Mouse (Mus musculus) liver, adult 2 months (tissue): ENCODE measurements around the gene Emilin2. TPM values are rescaled to one million over a fixed set of nuclear protein-coding genes. Genes with fewer than 3 reads are reported as not detected.

Source experiments
- DNase-seq: peaks from one replicate; pipeline ENCODE4 v3.0.0-alpha.2; 2011; ENCODE audit warnings: low read depth, low spot score; ENCODE audit errors: extremely low read depth
- H3K27ac ChIP-seq: fragments of 200-500 bp; replicated peaks from 2 replicates; pipeline ENCODE4 v1.5.1; 2012; ENCODE audit warnings: low read depth, mild to moderate bottlenecking, control low read depth, inconsistent platforms, low read length; ENCODE audit not compliant: insufficient read depth
- H3K27me3 ChIP-seq: fragments of 200-500 bp; 2 replicates; pipeline ENCODE4 v1.6.1; 2012; ENCODE audit warnings: mild to moderate bottlenecking, moderate library complexity, low read length, inconsistent platforms; ENCODE audit not compliant: control insufficient read depth, insufficient read depth
- H3K36me3 ChIP-seq: fragments of 200-500 bp; 2 replicates; pipeline ENCODE4 v1.6.1; 2012; ENCODE audit warnings: low read length, inconsistent platforms; ENCODE audit not compliant: control insufficient read depth, insufficient read depth
- H3K4me1 ChIP-seq: fragments of 200-500 bp; 2 replicates; pipeline ENCODE4 v1.6.1; 2011; ENCODE audit warnings: low read length; ENCODE audit not compliant: control insufficient read depth, insufficient read depth
- H3K4me3 ChIP-seq: fragments of 200-500 bp; 2 replicates; pipeline ENCODE4 v1.5.1; 2011; ENCODE audit warnings: low read depth, mild to moderate bottlenecking, control low read depth, low read length, moderate library complexity; ENCODE audit not compliant: insufficient read depth
- H3K79me2 ChIP-seq: fragments of 200-500 bp; 2 replicates; pipeline ENCODE4 v1.6.1; 2012; ENCODE audit warnings: inconsistent platforms, mild to moderate bottlenecking, low read length, moderate library complexity; ENCODE audit not compliant: control insufficient read depth, insufficient read depth
- H3K9ac ChIP-seq: fragments of 200-500 bp; 2 replicates; pipeline ENCODE4 v1.6.1; 2012; ENCODE audit warnings: low read depth, mild to moderate bottlenecking, control low read depth, inconsistent platforms, low read length
- CTCF ChIP-seq: fragments of 200-500 bp; IDR thresholded peaks from 2 replicates; pipeline ENCODE4 v1.5.1; 2011; ENCODE audit warnings: low read depth, low read length, control low read depth
- POLR2A ChIP-seq: fragments of 200-500 bp; IDR thresholded peaks from 2 replicates; pipeline ENCODE4 v1.6.1; 2011; ENCODE audit warnings: low read length, control low read depth; ENCODE audit not compliant: insufficient read depth; ENCODE audit errors: extremely low read depth
- WGBS: fragments of 180-500 bp; shearing (Covaris S2); methylation state at CpG from one replicate; pipeline ENCODE4 v1.1.7; 2018; 5-methylcytosine and 5-hydroxymethylcytosine counted together
- polyA plus RNA-seq: library from polyadenylated mRNA; depleted of rRNA; stranded (reverse); fragments of >200 nt; gene quantifications from 2 replicates; pipeline ENCODE4 v1.2.3, GENCODE M21; 2012
- total RNA-seq: library from RNA; depleted of rRNA; stranded (reverse); fragments of >200 nt; gene quantifications from 2 replicates; pipeline ENCODE4 v1.2.3, GENCODE M21; 2014

Emilin2 gene
- total and polyA plus RNA-seq, 2 experiments: 1.1 to 1.7 TPM

DNA sequence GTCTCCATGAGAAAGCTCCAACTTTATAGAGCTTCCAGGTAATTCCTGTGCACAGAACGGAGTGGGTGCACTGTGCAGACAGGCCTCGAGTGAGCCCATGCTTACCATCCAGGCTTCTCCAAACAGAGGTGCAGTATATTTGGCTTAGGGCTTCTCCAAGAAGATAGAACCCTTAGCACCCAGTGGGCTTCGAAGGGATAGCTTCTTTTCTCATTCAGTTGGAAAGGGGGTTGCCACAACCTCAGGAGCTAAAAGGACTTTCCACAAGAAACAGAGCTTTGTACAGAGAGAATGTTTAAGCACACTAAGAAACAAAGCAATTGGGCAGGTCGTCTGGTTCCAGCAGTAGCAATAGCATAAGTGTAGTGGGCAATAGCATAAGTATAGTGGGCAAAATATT lies 2.5 kb upstream of the Emilin2 start:
- TF ChIP-seq CTCF (no peak), POLR2A (no peak)
- Histone ChIP-seq H3K27me3 (peaks cover 18% of the 10 kb centered on the region; the same call in 1 of the 2 replicates), H3K4me1 (no peaks in the 10 kb centered on the region), H3K27ac (no peak overlapping the region), H3K4me3 (no peak overlapping the region), H3K36me3 (no peaks in the 10 kb centered on the region), H3K79me2 (no peaks in the 10 kb centered on the region), H3K9ac (no peak overlapping the region)
- DNase-seq: no peak
- 79% methylated on average over 4 of the region's 4 CpGs for WGBS

- H3K9ac ChIP-seq: peak overlapping the region; percentile 37; the same call in 1 of the 2 replicates
- 2% methylated on average over 67 of the region's 67 CpGs for WGBS
- DNase-seq: no peak
- H3K27ac ChIP-seq: no peak overlapping the region
- H3K27me3 ChIP-seq: peaks cover 18% of the 10 kb centered on the region; the same call in 1 of the 2 replicates
- TF ChIP-seq CTCF: no peak
- TF ChIP-seq POLR2A: no peak
- H3K36me3 ChIP-seq: no peaks in the 10 kb centered on the region
- H3K79me2 ChIP-seq: no peaks in the 10 kb centered on the region
- no peaks in the 10 kb centered on the region for H3K4me1 ChIP-seq
- peak overlapping the region; percentile 46; the same call in 1 of the 2 replicates for H3K4me3 ChIP-seq
Measured at GRCm38 (mm10) chr17:71310486-71311339, 1.1 kb downstream of the Emilin2 start.

- TF ChIP-seq POLR2A (no peak), CTCF (no peak)
- DNase-seq: no peak
Measured at GRCm38 (mm10) chr17:71309711-71310485, 1.9 kb downstream of the Emilin2 start.

DNA sequence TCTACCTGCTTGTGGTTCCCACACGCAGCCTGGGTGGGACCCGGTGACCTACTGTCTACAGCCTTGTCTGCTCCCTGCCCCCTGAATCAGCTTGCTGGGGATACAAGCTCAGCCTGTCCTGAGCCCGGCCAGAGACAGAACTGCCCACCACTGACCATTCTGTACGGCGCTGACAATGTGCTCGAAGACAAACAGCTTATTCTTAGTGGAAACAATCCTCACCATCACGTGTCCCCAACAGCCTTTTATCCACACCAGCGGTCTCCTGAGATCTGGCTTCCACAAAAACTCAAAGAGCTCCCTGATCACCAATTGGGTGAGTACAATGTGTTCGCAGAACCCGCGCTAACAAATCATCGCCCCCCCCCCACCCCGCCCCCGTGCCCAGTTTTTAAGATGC lies 2.6 kb downstream of the Emilin2 start:
- H3K9ac ChIP-seq: no peak overlapping the region
- no peak for TF ChIP-seq CTCF
- no peak for TF ChIP-seq POLR2A
- DNase-seq: no peak
- H3K4me3 ChIP-seq: no peak overlapping the region
- H3K79me2 ChIP-seq: no peaks in the 10 kb centered on the region
- no peaks in the 10 kb centered on the region for H3K36me3 ChIP-seq
- peaks cover 18% of the 10 kb centered on the region; the same call in 1 of the 2 replicates for H3K27me3 ChIP-seq
- 51% methylated on average over 14 of the region's 14 CpGs for WGBS
- no peaks in the 10 kb centered on the region for H3K4me1 ChIP-seq
- no peak overlapping the region for H3K27ac ChIP-seq

More at GRCm38 (mm10) chr17:71309711-71310485, 1.9 kb downstream of the Emilin2 start:
- Histone ChIP-seq H3K27me3 (peaks cover 18% of the 10 kb centered on the region; the same call in 1 of the 2 replicates), H3K79me2 (no peaks in the 10 kb centered on the region), H3K36me3 (no peaks in the 10 kb centered on the region), H3K4me1 (no peaks in the 10 kb centered on the region), H3K4me3 (peak overlapping the region; percentile 46; the same call in 1 of the 2 replicates), H3K27ac (no peak overlapping the region), H3K9ac (no peak overlapping the region)
- WGBS: 18% methylated on average over 23 of the region's 23 CpGs

DNA sequence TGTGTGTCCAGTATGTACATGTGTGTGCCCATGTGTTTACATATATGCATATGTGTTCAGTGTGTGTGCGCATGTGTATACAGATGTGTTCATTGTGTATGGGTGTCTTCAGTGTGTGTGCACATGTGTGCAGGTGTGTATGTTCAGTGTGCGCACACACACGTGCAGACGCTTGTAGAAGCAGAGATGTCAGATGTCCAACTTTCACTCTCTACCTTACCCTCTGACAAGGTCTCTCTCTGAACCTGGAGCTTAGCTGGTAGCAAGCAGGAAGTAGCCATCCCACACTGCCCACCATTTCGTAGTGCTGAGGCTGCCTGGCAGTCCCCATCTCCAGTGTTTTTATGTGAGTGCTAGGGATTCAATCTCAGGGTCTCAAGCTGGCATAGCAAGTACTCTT lies 3.5 kb downstream of the Emilin2 start:
- Histone ChIP-seq H3K79me2 (no peaks in the 10 kb centered on the region), H3K27ac (no peak overlapping the region), H3K4me3 (no peak overlapping the region), H3K27me3 (peaks cover 18% of the 10 kb centered on the region; the same call in 1 of the 2 replicates), H3K4me1 (no peaks in the 10 kb centered on the region), H3K9ac (no peak overlapping the region), H3K36me3 (no peaks in the 10 kb centered on the region)
- no peak for DNase-seq
- 93% methylated on average over 5 of the region's 5 CpGs for WGBS
- TF ChIP-seq POLR2A (no peak), CTCF (no peak)
